16 mouse cellular contexts compared by ENCODE assay signal in the genomic region with DNA sequence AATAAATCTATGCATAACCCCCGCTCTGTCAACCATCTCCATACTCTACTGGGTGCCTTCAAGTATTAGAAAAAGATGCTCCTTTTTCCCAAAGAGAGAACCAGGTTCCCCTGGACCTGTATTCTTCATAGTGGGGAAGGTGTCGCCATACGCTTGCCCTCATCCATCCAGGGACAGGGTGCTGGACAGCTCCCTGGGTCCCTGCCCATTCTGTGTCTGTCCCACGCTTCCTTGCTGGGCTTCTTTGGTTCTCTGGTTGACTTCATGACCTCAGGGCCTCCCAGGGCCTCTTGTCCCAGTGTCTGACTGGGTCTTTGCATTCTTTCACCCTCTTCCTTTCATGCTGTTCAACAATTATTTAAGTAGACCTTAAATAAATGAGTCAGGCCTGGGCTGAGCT.
DNase-seq lines count a peak whose midpoint lies in the region; ATAC-seq and TF ChIP-seq lines count a peak whose summit lies in the region.
"Had no signal": no experiment of that assay in that cellular context is flagged by ENCODE, and none has a peak within 500 bp of the region (broad histone marks: within the 10 kb centered on the region; RNA-seq: fewer than 3 reads in every experiment).

No protein-coding gene starts in this region.

- no peak overlapping the region for H3K27ac ChIP-seq in kidney, postnatal 0 days
- H3K27ac ChIP-seq: gastrocnemius, adult 2 months; heart, adult 2 months; hindbrain, embryonic 15.5 days; midbrain, embryonic 15.5 days had no signal

- no peaks in the 10 kb centered on the region for H3K36me3 ChIP-seq in kidney, postnatal 0 days (ENCODE audit: insufficient read depth, low read length)
- H3K36me3 ChIP-seq: hindbrain, embryonic 15.5 days; midbrain, embryonic 15.5 days had no signal

- no peak for ATAC-seq in kidney, postnatal 0 days (replicated peaks; ENCODE audit: low FRiP score, low read depth)
- ATAC-seq in megakaryocyte-erythroid progenitor cell, adult 5-6 weeks (replicated peaks; ENCODE audit: low FRiP score, low TSS enrichment, poor library complexity, severe bottlenecking), result no peak
- ATAC-seq: midbrain, embryonic 15.5 days had no signal

- no peaks in the 10 kb centered on the region for H3K4me1 ChIP-seq in kidney, postnatal 0 days (replicated peaks; ENCODE audit: insufficient read depth, low read length)
- H3K4me1 ChIP-seq: hindbrain, embryonic 15.5 days; midbrain, embryonic 15.5 days had no signal

- H3K9ac ChIP-seq in kidney, postnatal 0 days (ENCODE audit: low read depth, low read length), result no peak overlapping the region
- H3K9ac ChIP-seq: hindbrain, embryonic 15.5 days; midbrain, embryonic 15.5 days had no signal

- TF ChIP-seq CTCF in kidney, postnatal 0 days (IDR thresholded peaks at IDR 0.05; ENCODE audit: low read depth), result no peak

- H3K4me3 ChIP-seq in kidney, postnatal 0 days (replicated peaks; ENCODE audit: low read depth, low read length), result no peak overlapping the region
- H3K4me3 ChIP-seq: gastrocnemius, adult 2 months; heart, adult 2 months; hindbrain, embryonic 15.5 days; midbrain, embryonic 15.5 days had no signal

- no peaks in the 10 kb centered on the region for H3K27me3 ChIP-seq in kidney, postnatal 0 days (ENCODE audit: insufficient read depth, low read length)
- H3K27me3 ChIP-seq: hindbrain, embryonic 15.5 days; midbrain, embryonic 15.5 days had no signal

- 33% methylated on average over 4 of the region's 4 CpGs for WGBS in kidney, postnatal 0 days

- peak; percentile 34 for DNase-seq in adrenal gland, postnatal 10 days
- no peak for DNase-seq in adrenal gland, adult (ENCODE audit: inconsistent age in 2 of 2, low spot score in 1 of 2)
- peak; percentile 14 for DNase-seq in kidney, postnatal 0 days (ENCODE audit: low spot score)
- DNase-seq in kidney, adult 11 months, result no peak
- DNase-seq in ovary, postnatal 36 days (ENCODE audit: low spot score), result peak; percentile 26
- DNase-seq in ovary, adult 18-20 months (ENCODE audit: low spot score), result no peak
- no peak for DNase-seq in spleen, adult 18-20 months
- DNase-seq: cerebellum, adult 8-10 months; gastrocnemius, adult 2 months; heart, adult 2 months; kidney, adult 18-20 months; layer of hippocampus, postnatal 36 days; thymus, postnatal 25 days had no signal

- H3K4me2 ChIP-seq in kidney, postnatal 0 days (ENCODE audit: low read length), result no peak overlapping the region
- H3K4me2 ChIP-seq: hindbrain, embryonic 15.5 days; midbrain, embryonic 15.5 days had no signal

- H3K9me3 ChIP-seq in kidney, postnatal 0 days (replicated peaks; ENCODE audit: low read length), result no peaks in the 10 kb centered on the region; the same call in 1 of the 2 replicates
- H3K9me3 ChIP-seq: hindbrain, embryonic 15.5 days; midbrain, embryonic 15.5 days had no signal

Comparison
In these comparisons a context has a peak if more than half of its experiments do, and no peak if none do; other contexts are left out.
1. DNase-seq: peak in adrenal gland, postnatal 10 days (single experiment), kidney, postnatal 0 days (single experiment) and ovary, postnatal 36 days (single experiment); none in adrenal gland, adult (0 of 2), kidney, adult 11 months (single experiment), ovary, adult 18-20 months (single experiment) and spleen, adult 18-20 months (0 of 2).